Mouse (Mus musculus) C2C12 (cell line): ENCODE results near the gene Abr.

Experiments used
- CTCF ChIP-seq: IDR thresholded peaks from one replicate; pipeline ENCODE4 v1.5.1; 2011; ENCODE audit not compliant: control insufficient read depth, insufficient read depth, insufficient read length
- MAX ChIP-seq: IDR thresholded peaks from one replicate; pipeline ENCODE4 v1.6.1; 2011; ENCODE audit warnings: mild to moderate bottlenecking, control low read depth
- MYOD1 ChIP-seq: IDR thresholded peaks from one replicate; pipeline ENCODE4 v1.6.1; 2011; ENCODE audit warnings: low read depth; ENCODE audit not compliant: control insufficient read depth, insufficient read length
- MYOG ChIP-seq: IDR thresholded peaks from one replicate; pipeline ENCODE4 v1.6.1; 2011; ENCODE audit not compliant: control insufficient read depth, insufficient read length; ENCODE audit errors: extremely low read depth
- USF1 ChIP-seq: IDR thresholded peaks from one replicate; pipeline ENCODE4 v1.6.1; 2011; ENCODE audit warnings: low read depth, mild to moderate bottlenecking, control low read depth, moderate library complexity

GRCm38 (mm10) chr11:76398798-76399586 lies 223.1 kb downstream of the Abr start, which contains the start of gene Nxn:
- peak; percentile 76 for TF ChIP-seq CTCF
- TF ChIP-seq MYOD1 = peak; percentile 64
- TF ChIP-seq MYOG = no peak
- no peak for TF ChIP-seq MAX
- TF ChIP-seq USF1 = no peak
